Mouse (Mus musculus) kidney, adult 2 months (tissue): ENCODE data around the gene Trmt13.

Experiments
- CTCF ChIP-seq: fragments of 200-500 bp; conservative IDR thresholded peaks from 2 replicates; pipeline ENCODE4 v1.5.1; 2011; ENCODE audit warnings: low read depth, mild to moderate bottlenecking, control low read depth, low read length, moderate library complexity, mixed read lengths; ENCODE audit not compliant: insufficient read depth, insufficient read length
- POLR2A ChIP-seq: fragments of 200-500 bp; IDR thresholded peaks from one replicate; pipeline ENCODE4 v1.6.1; 2011; ENCODE audit warnings: low read depth, low read length, control low read depth

- TF ChIP-seq CTCF = no peak
- TF ChIP-seq POLR2A = no peak
These were observed 28.0 kb upstream of the Trmt13 start for GRCm38 (mm10) chr3:116642373-116642772.
